Mouse (Mus musculus) heart, adult 2 months (tissue): ENCODE measurements around the gene AL731706.1. TPM values are rescaled to one million over a fixed set of nuclear protein-coding genes. Genes with fewer than 3 reads are reported as not detected.

Experiments used
- DNase-seq, 2 experiments: peaks; one replicate each; pipeline ENCODE4 v3.0.0; 2021
- H3K27ac ChIP-seq: fragments of 200-600 bp; 2 replicates; pipeline ENCODE4 v1.8.1; 2022
- H3K27me3 ChIP-seq: fragments of 200-500 bp; 2 replicates; pipeline ENCODE4 v1.6.1; 2012; ENCODE audit warnings: mild to moderate bottlenecking, low read length, inconsistent platforms, mixed read lengths; ENCODE audit not compliant: control insufficient read depth, insufficient read depth
- H3K36me3 ChIP-seq: fragments of 200-500 bp; 2 replicates; pipeline ENCODE4 v1.6.1; 2012; ENCODE audit warnings: low read length, inconsistent platforms; ENCODE audit not compliant: control insufficient read depth, insufficient read depth
- H3K4me1 ChIP-seq: fragments of 200-500 bp; 2 replicates; pipeline ENCODE4 v1.6.1; 2011; ENCODE audit warnings: low read length; ENCODE audit not compliant: control insufficient read depth, insufficient read depth
- H3K4me3 ChIP-seq: fragments of 200-600 bp; 2 replicates; pipeline ENCODE4 v1.8.1; 2022
- H3K79me2 ChIP-seq: fragments of 200-500 bp; replicated peaks from 2 replicates; pipeline ENCODE4 v1.6.1; 2012; ENCODE audit warnings: mild to moderate bottlenecking, inconsistent platforms, low read length, moderate library complexity, mixed read lengths; ENCODE audit not compliant: control insufficient read depth, insufficient read depth
- H3K9ac ChIP-seq: fragments of 200-500 bp; 2 replicates; pipeline ENCODE4 v1.6.1; 2012; ENCODE audit warnings: low read depth, mild to moderate bottlenecking, control low read depth, inconsistent platforms, low read length, mixed read lengths
- CTCF ChIP-seq: fragments of 200-600 bp; IDR thresholded peaks from 2 replicates; pipeline ENCODE4 v1.8.1; 2022; ENCODE audit warnings: antibody characterized with exemption, mild to moderate bottlenecking, moderate library complexity
- EP300 ChIP-seq: fragments of 200-500 bp; IDR thresholded peaks from 2 replicates; pipeline ENCODE4 v1.6.1; 2011; ENCODE audit warnings: low read depth, low read length, control low read depth; ENCODE audit not compliant: insufficient read depth
- POLR2A ChIP-seq: fragments of 200-500 bp; IDR thresholded peaks from 2 replicates; pipeline ENCODE4 v1.6.1; 2011; ENCODE audit warnings: mild to moderate bottlenecking, low read depth, low read length, control low read depth; ENCODE audit not compliant: insufficient read depth
- WGBS: fragments of 180-500 bp; shearing (Covaris S2); methylation state at CpG from one replicate; pipeline ENCODE4 v1.1.7; 2018; 5-methylcytosine and 5-hydroxymethylcytosine counted together
- intact Hi-C: fragments of 180-260 bp; cut with DNase I; formaldehyde crosslinking; loops from one replicate; pipeline ENCODE4 v1.15.1; 2025
- polyA plus RNA-seq: library from polyadenylated mRNA; depleted of rRNA; stranded (reverse); fragments of >200 nt; gene quantifications from 2 replicates; pipeline ENCODE4 v1.2.3, GENCODE M21; 2012; rRNA removed
- total RNA-seq, 2 experiments: library from RNA; stranded (reverse); gene quantifications; 2 replicates each; pipeline ENCODE4 v1.2.3; 2021

AL731706.1 gene
- total and polyA plus RNA-seq, 3 experiments: 25.2 to 36.0 (median 32.1) TPM

DNA sequence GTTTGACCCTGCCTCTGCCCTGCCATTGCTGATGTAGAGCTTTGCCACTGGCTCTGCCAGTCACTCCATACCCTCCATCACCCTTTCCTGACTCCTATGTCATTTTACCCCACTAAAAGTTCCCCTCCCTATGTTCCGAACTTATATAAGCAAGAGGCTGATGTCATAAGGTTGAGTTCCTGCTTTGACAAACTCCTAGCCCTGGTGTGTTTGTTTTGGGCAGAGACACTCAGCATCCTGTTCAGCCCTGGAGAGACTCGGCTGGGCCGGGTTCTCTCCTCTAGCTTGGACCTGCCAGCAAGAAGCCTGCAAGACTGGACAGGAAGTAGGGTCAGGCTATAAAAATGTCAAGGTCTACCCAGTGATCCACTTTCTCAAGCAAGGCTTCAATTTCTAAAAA, 58.3 kb downstream of the AL731706.1 start:
- Histone ChIP-seq H3K27me3 (no peaks in the 10 kb centered on the region), H3K79me2 (no peaks in the 10 kb centered on the region), H3K27ac (peak overlapping the region; percentile 54), H3K9ac (no peak overlapping the region), H3K36me3 (peaks cover 7% of the 10 kb centered on the region), H3K4me3 (no peak overlapping the region), H3K4me1 (peaks cover 5% of the 10 kb centered on the region; the same call in 1 of the 2 replicates)
- peak; percentile 23 to 49 for DNase-seq
- intact Hi-C loops: no loop called here
- no peak for TF ChIP-seq CTCF
- no peak for TF ChIP-seq POLR2A
- TF ChIP-seq EP300: no peak
- WGBS: 35% methylated on average over 3 of the region's 3 CpGs

Other genes with a start within 250 kb of the AL731706.1 start
- gene Snap25, start 177.9 kb downstream of the AL731706.1 start, total RNA-seq: under 1 TPM in 1 of 2 experiments, not detected in 1; 0.64 TPM
- gene Snap25, start 177.9 kb downstream of the AL731706.1 start, polyA plus RNA-seq: 0.98 and 3.0 TPM in 2 replicates
- 10 to 100 TPM; 23.8 to 24.4 TPM for gene AL731706.2, start 5.7 kb downstream of the AL731706.1 start, total RNA-seq
- not detected in 2 replicates for gene AL731706.2, start 5.7 kb downstream of the AL731706.1 start, polyA plus RNA-seq
- gene Slx4ip, start 171 bp downstream of the AL731706.1 start, total RNA-seq: 1 to 10 TPM; 1.3 to 1.4 TPM
- gene Slx4ip, start 171 bp downstream of the AL731706.1 start, polyA plus RNA-seq: 0.39 and 0.67 TPM in 2 replicates
- gene Mkks, start within 50 bp of the AL731706.1 start, total RNA-seq: 10 to 100 TPM; 29.4 to 44.1 TPM
- 9.3 and 20.0 TPM in 2 replicates for gene Mkks, start within 50 bp of the AL731706.1 start, polyA plus RNA-seq
- gene Jag1, start 225.3 kb upstream of the AL731706.1 start, total RNA-seq: 10 to 100 TPM in 1 of 2 experiments, 1 to 10 TPM in 1; 8.3 to 10.4 TPM
- gene Jag1, start 225.3 kb upstream of the AL731706.1 start, polyA plus RNA-seq: 4.2 and 5.0 TPM in 2 replicates